Mouse (Mus musculus) left cerebral cortex, postnatal 36 days (tissue): ENCODE measurements at regions not wholly inside any gene's neighbourhood (a gene's known extent, or its start where the extent isn't known, plus 50 kb on each side); places are given as distances from the start of the nearest gene placed in this dataset.
A peak's percentile ranks its signal among the peaks of the same experiment; 100 is the strongest.

Source experiments
- DNase-seq, 2 experiments: peaks; one replicate each; pipeline ENCODE4 v3.0.0; 2021 to 2022; ENCODE audit warnings: low spot score in 2 of 2, mixed read lengths in 1 of 2
- intact Hi-C: fragments of 180-260 bp; cut with DNase I; formaldehyde crosslinking; loops from one replicate; pipeline ENCODE4 v1.15.1; 2025

GRCm38 (mm10) chr7:72972397-72972796 is 402.9 kb upstream of the Rgma start:
- no peak for DNase-seq
- intact Hi-C loops, result no loop called here

GRCm38 (mm10) chr7:72973771-72974170 is 401.5 kb upstream of the Rgma start:
- intact Hi-C loops, result no loop called here
- no peak for DNase-seq

- DNase-seq, result no peak
- intact Hi-C loops, result no loop called here
Measured at GRCm38 (mm10) chr7:72974384-72974783, 400.9 kb upstream of the Rgma start.

- intact Hi-C loops, result no loop called here
- no peak for DNase-seq
Measured at GRCm38 (mm10) chr7:72990559-72991429, 384.5 kb upstream of the Rgma start.

GRCm38 (mm10) chr7:72998374-72998773 is 376.9 kb upstream of the Rgma start:
- intact Hi-C loops, result no loop called here
- DNase-seq, result no peak

- intact Hi-C loops, result no loop called here
Measured at GRCm38 (mm10) chr7:73019151-73019550, 356.2 kb upstream of the Rgma start.

GRCm38 (mm10) chr7:73019764-73020354 is 355.4 kb upstream of the Rgma start:
- no peak for DNase-seq
- intact Hi-C loops, result loop anchor here (10.0 kb wide), 1 partner anchor 355 kb away; the partner anchor contains the start of gene Rgma

More at GRCm38 (mm10) chr7:73019151-73019550, 356.2 kb upstream of the Rgma start:
- no peak for DNase-seq

GRCm38 (mm10) chr7:73021786-73022185 is 353.5 kb upstream of the Rgma start:
- intact Hi-C loops, result loop anchor here (10.0 kb wide), 1 partner anchor 353 kb away; the partner anchor contains the start of gene Rgma
- DNase-seq, result no peak

GRCm38 (mm10) chr7:73025640-73026039 is 349.7 kb upstream of the Rgma start:
- intact Hi-C loops, result loop anchor here (10.0 kb wide), 1 partner anchor 349 kb away; the partner anchor contains the start of gene Rgma
- DNase-seq, result no peak

GRCm38 (mm10) chr7:73028952-73029351 is 346.4 kb upstream of the Rgma start:
- intact Hi-C loops, result loop anchor here (10.0 kb wide), 1 partner anchor 346 kb away; the partner anchor contains the start of gene Rgma
- DNase-seq, result no peak

GRCm38 (mm10) chr7:73031407-73031806 is 343.9 kb upstream of the Rgma start:
- intact Hi-C loops, result no loop called here
- DNase-seq, result no peak

GRCm38 (mm10) chr7:73032316-73032980 is 342.9 kb upstream of the Rgma start:
- intact Hi-C loops, result no loop called here

GRCm38 (mm10) chr7:73036801-73037555 is 338.3 kb upstream of the Rgma start:
- intact Hi-C loops, result no loop called here
- peak; percentile 61 to 65 for DNase-seq

More at GRCm38 (mm10) chr7:73032316-73032980, 342.9 kb upstream of the Rgma start:
- peak; percentile 30 to 36 for DNase-seq

- intact Hi-C loops, result no loop called here
- DNase-seq, result no peak
Measured at GRCm38 (mm10) chr7:73037638-73038037, 337.7 kb upstream of the Rgma start.

GRCm38 (mm10) chr7:73039921-73040320 is 335.4 kb upstream of the Rgma start:
- intact Hi-C loops, result no loop called here

GRCm38 (mm10) chr7:73044316-73044715 is 331.0 kb upstream of the Rgma start:
- intact Hi-C loops, result no loop called here
- DNase-seq, result no peak

More at GRCm38 (mm10) chr7:73039921-73040320, 335.4 kb upstream of the Rgma start:
- no peak for DNase-seq

- intact Hi-C loops, result no loop called here
- no peak for DNase-seq
Measured at GRCm38 (mm10) chr7:73055891-73056290, 319.4 kb upstream of the Rgma start.

GRCm38 (mm10) chr7:73063556-73063955 is 311.8 kb upstream of the Rgma start:
- intact Hi-C loops, result no loop called here
- DNase-seq, result no peak

- intact Hi-C loops, result no loop called here
- no peak for DNase-seq
Measured at GRCm38 (mm10) chr7:73068534-73068933, 306.8 kb upstream of the Rgma start.
